Mouse (Mus musculus): ENCODE measurements at regions not wholly inside any gene's neighbourhood (a gene's known extent, or its start where the extent isn't known, plus 50 kb on each side); places are given as distances from the start of the nearest gene placed in this dataset.

DNA sequence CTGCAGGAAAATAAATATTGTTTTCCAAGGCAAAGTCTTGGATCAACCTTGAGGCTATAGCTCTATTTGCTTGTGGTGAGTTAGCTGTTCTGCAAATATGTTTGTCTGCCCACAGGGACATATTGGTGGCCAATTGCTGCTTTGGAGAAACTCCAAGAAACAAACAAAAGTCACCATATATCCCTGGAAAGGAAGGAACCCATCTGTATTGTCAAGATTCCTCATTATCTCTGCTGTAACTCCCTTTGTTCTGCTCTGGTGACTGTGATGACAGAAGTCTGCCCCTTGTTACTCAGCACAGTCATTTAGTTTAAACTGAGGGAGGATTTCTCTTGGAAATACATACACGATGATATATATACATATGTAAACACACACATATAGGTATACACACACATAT is 123.3 kb upstream of the Nr5a2 start:
- no peak overlapping the region for H3K27ac ChIP-seq (ENCODE audit: low read length)
- H3K4me3 ChIP-seq (ENCODE audit: low read depth, low read length) = no peak overlapping the region
- no peaks in the 10 kb centered on the region for H3K9me3 ChIP-seq (replicated peaks; ENCODE audit: control insufficient read depth, low read length, poor library complexity, severe bottlenecking)
- no peak for ATAC-seq
- H3K9ac ChIP-seq (ENCODE audit: low read depth, low read length) = no peak overlapping the region
- H3K27me3 ChIP-seq (ENCODE audit: control insufficient read depth, insufficient read depth, low read depth, low read length) = no peaks in the 10 kb centered on the region
- H3K36me3 ChIP-seq (ENCODE audit: control insufficient read depth, insufficient read depth, low read length) = no peaks in the 10 kb centered on the region
- H3K4me2 ChIP-seq (ENCODE audit: low read length) = no peak overlapping the region
- no peaks in the 10 kb centered on the region for H3K4me1 ChIP-seq (ENCODE audit: control insufficient read depth, insufficient read depth, low read length)
- 70% methylated on average over 1 of the region's 1 CpGs for WGBS

- WGBS = 87% methylated on average over 11 of the region's 11 CpGs
- H3K9me3 ChIP-seq (replicated peaks; ENCODE audit: control insufficient read depth, low read length, poor library complexity, severe bottlenecking) = no peaks in the 10 kb centered on the region
- ATAC-seq = no peak
- H3K4me2 ChIP-seq (ENCODE audit: low read length) = no peak overlapping the region
- no peaks in the 10 kb centered on the region for H3K27me3 ChIP-seq (ENCODE audit: control insufficient read depth, insufficient read depth, low read depth, low read length)
- H3K36me3 ChIP-seq (ENCODE audit: control insufficient read depth, insufficient read depth, low read length) = no peaks in the 10 kb centered on the region
- H3K4me1 ChIP-seq (ENCODE audit: control insufficient read depth, insufficient read depth, low read length) = 0 out of 2 replicates have a peak, but pooled peaks cover 4% of the 10 kb centered on the region
- no peak overlapping the region for H3K4me3 ChIP-seq (ENCODE audit: low read depth, low read length)
- H3K27ac ChIP-seq (ENCODE audit: low read length) = no peak overlapping the region
- H3K9ac ChIP-seq (ENCODE audit: low read depth, low read length) = no peak overlapping the region
Measured at GRCm38 (mm10) chr1:137079401-137080003, 119.3 kb upstream of the Nr5a2 start.

DNA sequence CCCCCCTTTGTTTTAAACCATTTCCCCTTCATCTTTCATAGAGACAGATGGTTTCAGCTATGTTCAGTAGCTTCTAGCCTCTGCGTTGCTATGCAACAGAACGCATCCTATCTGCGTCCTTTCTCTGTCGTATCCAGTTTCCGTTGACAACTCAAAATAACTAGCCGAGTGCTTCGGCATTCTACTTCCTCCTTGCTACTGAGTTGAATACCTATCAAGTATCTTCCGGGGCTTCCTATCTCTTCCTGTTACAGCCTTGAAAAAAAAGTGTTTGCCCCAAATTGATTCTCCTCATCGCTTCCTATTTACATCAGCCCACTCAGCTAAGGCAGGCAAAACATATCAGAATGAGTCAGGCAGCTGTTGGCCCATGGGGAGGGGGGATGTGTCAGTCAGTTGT is 114.5 kb upstream of the Nr5a2 start:
- H3K4me2 ChIP-seq (ENCODE audit: low read length) = peak overlapping the region; percentile 47
- H3K4me3 ChIP-seq (ENCODE audit: low read depth, low read length) = no peak overlapping the region
- H3K4me1 ChIP-seq (ENCODE audit: control insufficient read depth, insufficient read depth, low read length) = 0 out of 2 replicates have a peak, but pooled peaks cover 4% of the 10 kb centered on the region
- no peaks in the 10 kb centered on the region for H3K36me3 ChIP-seq (ENCODE audit: control insufficient read depth, insufficient read depth, low read length)
- no peak overlapping the region for H3K27ac ChIP-seq (ENCODE audit: low read length)
- no peak overlapping the region for H3K9ac ChIP-seq (ENCODE audit: low read depth, low read length)
- no peaks in the 10 kb centered on the region for H3K27me3 ChIP-seq (ENCODE audit: control insufficient read depth, insufficient read depth, low read depth, low read length)
- no peaks in the 10 kb centered on the region for H3K9me3 ChIP-seq (replicated peaks; ENCODE audit: control insufficient read depth, low read length, poor library complexity, severe bottlenecking)
- ATAC-seq = peak; percentile 92
- 40% methylated on average over 9 of the region's 9 CpGs for WGBS

DNA sequence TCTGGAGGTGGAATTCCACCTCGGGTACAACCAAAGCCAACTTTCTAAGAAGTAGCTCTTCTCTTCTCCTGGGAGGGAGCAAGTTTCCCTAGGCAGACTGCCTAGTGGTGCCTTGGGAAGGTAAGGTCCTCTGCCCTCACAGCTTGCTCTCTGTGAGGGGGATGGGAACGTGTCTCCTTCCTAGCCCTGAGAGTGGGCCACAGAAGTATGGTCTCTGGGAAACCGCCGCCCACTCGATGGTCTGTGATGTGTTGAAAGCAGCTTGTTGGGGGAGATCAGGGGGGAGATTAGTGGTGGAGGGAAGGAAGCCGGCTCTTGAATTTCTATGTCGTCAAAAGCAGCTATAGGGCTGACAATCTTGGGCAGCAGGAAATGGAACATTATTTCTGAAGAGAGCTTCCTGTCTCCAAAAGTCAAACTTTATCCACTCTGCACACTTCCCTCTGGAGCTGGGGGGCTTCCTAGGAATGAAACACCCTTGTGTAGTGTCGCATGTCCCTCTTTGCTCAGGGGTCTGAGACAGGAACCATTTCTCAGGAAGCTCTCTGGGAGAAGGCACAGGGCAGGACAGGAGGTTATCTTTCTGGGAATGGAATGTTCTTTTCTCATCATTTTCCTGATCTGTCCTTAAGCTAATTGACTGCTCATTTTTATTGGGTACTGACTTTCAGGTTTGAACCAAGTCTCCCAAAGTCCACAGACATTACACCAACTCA is 113.8 kb upstream of the Nr5a2 start:
- WGBS = 74% methylated on average over 8 of the region's 8 CpGs
- H3K27ac ChIP-seq (ENCODE audit: low read length) = peak overlapping the region; percentile 38; the same call in 1 of the 2 replicates

DNA sequence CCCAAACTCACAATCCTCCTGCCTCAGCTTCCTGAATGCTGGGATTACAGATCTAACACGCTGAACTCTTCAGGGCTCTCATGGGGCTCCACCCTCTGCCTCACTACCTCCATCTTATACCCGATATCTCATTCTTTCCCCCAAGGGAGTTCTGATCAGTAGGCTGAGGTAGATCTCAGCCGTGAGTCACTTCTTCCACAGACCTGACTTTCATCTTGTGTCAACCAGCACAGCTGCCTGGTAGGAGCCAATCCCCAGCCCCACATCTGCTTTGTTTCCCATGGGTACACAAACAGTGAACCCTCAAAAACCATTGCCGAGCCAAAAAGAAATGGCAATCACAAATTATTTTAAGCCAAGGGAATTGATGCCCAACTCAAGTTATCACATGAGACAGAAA is 100.7 kb upstream of the Nr5a2 start:
- Histone ChIP-seq H3K4me3 (ENCODE audit: low read depth, low read length) (no peak overlapping the region), H3K27me3 (ENCODE audit: control insufficient read depth, insufficient read depth, low read depth, low read length) (no peaks in the 10 kb centered on the region), H3K4me1 (ENCODE audit: control insufficient read depth, insufficient read depth, low read length) (no peaks in the 10 kb centered on the region), H3K4me2 (ENCODE audit: low read length) (no peak overlapping the region), H3K27ac (ENCODE audit: low read length) (no peak overlapping the region), H3K9ac (ENCODE audit: low read depth, low read length) (no peak overlapping the region), H3K36me3 (ENCODE audit: control insufficient read depth, insufficient read depth, low read length) (no peaks in the 10 kb centered on the region), H3K9me3 (replicated peaks; ENCODE audit: control insufficient read depth, low read length, poor library complexity, severe bottlenecking) (no peaks in the 10 kb centered on the region)
- WGBS = 90% methylated on average over 4 of the region's 4 CpGs
- no peak for ATAC-seq

More for the DNA sequence above, 113.8 kb upstream of the Nr5a2 start:
- no peak for ATAC-seq
- Histone ChIP-seq H3K9me3 (replicated peaks; ENCODE audit: control insufficient read depth, low read length, poor library complexity, severe bottlenecking) (no peaks in the 10 kb centered on the region), H3K4me1 (ENCODE audit: control insufficient read depth, insufficient read depth, low read length) (0 out of 2 replicates have a peak, but pooled peaks cover 4% of the 10 kb centered on the region), H3K36me3 (ENCODE audit: control insufficient read depth, insufficient read depth, low read length) (no peaks in the 10 kb centered on the region), H3K27me3 (ENCODE audit: control insufficient read depth, insufficient read depth, low read depth, low read length) (no peaks in the 10 kb centered on the region), H3K4me3 (ENCODE audit: low read depth, low read length) (no peak overlapping the region), H3K9ac (ENCODE audit: low read depth, low read length) (no peak overlapping the region), H3K4me2 (ENCODE audit: low read length) (no peak overlapping the region)

DNA sequence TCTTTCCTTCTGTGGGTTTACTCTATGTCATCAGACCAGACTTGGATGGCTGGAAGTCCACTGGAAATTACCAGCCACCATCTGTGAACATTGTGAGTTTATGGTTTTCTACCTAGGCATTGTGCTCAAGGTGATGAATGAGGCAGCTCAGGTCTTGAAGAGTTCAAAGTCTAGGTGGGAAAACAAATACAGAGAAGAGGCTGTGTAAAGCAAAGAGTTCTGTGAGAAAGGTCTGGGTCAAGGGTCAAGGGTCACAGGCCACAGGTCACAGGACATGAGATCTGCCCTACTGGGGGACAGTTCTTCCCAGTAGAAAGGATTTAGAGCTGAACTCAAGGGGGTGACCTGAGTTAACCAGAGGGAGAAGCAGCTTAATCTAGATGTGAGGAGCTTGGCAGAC is 92.9 kb upstream of the Nr5a2 start:
- Histone ChIP-seq H3K27ac (ENCODE audit: low read length) (no peak overlapping the region), H3K4me1 (ENCODE audit: control insufficient read depth, insufficient read depth, low read length) (no peaks in the 10 kb centered on the region), H3K27me3 (ENCODE audit: control insufficient read depth, insufficient read depth, low read depth, low read length) (no peaks in the 10 kb centered on the region), H3K4me2 (ENCODE audit: low read length) (no peak overlapping the region), H3K4me3 (ENCODE audit: low read depth, low read length) (no peak overlapping the region), H3K36me3 (ENCODE audit: control insufficient read depth, insufficient read depth, low read length) (no peaks in the 10 kb centered on the region), H3K9me3 (replicated peaks; ENCODE audit: control insufficient read depth, low read length, poor library complexity, severe bottlenecking) (no peaks in the 10 kb centered on the region), H3K9ac (ENCODE audit: low read depth, low read length) (no peak overlapping the region)
- no peak for ATAC-seq

DNA sequence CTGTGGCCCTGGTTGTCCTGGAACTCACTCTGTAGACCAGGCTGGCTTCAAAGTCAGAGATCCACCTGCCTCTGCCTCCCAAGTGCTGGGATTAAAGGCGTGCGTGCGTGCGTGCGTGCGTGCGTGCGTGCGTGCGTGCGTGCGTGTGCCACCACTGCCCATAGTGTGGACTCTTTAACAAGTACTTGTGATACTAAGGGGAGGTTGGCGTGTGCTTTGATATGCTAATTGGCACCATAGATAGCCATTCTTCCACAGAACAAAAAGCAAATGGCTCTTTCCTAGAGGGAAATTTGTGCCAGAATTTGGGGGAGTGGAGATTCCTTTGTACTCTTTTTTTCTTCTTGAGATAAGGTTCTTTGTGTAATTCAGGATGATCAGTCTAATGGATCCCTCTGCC is 91.3 kb upstream of the Nr5a2 start:
- H3K27ac ChIP-seq (ENCODE audit: low read length) = no peak overlapping the region
- no peaks in the 10 kb centered on the region for H3K36me3 ChIP-seq (ENCODE audit: control insufficient read depth, insufficient read depth, low read length)
- no peaks in the 10 kb centered on the region for H3K27me3 ChIP-seq (ENCODE audit: control insufficient read depth, insufficient read depth, low read depth, low read length)
- no peak overlapping the region for H3K4me3 ChIP-seq (ENCODE audit: low read depth, low read length)
- no peak overlapping the region for H3K4me2 ChIP-seq (ENCODE audit: low read length)
- H3K4me1 ChIP-seq (ENCODE audit: control insufficient read depth, insufficient read depth, low read length) = no peaks in the 10 kb centered on the region
- no peak overlapping the region for H3K9ac ChIP-seq (ENCODE audit: low read depth, low read length)
- WGBS = 84% methylated on average over 13 of the region's 13 CpGs
- no peaks in the 10 kb centered on the region for H3K9me3 ChIP-seq (replicated peaks; ENCODE audit: control insufficient read depth, low read length, poor library complexity, severe bottlenecking)
- ATAC-seq = no peak

DNA sequence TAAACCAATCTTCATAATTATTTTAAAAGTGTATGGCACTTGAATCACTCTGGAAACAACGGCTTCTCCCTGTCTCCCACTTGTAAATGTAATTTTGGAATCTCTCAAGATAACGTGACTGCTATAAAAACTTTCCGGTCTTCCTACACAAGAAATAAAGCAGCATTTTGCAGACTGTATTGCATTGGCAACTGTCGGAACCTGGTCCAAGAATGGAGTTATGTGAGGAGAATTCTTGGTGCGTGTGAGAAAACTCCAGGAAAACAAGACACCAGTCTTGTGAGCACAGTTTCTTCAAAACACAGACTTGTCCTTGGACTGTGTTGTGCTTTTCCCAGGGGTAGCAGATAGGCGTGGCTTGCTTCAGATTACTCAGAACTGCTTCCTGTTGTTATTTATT is 83.8 kb upstream of the Nr5a2 start:
- Histone ChIP-seq H3K27me3 (ENCODE audit: control insufficient read depth, insufficient read depth, low read depth, low read length) (no peaks in the 10 kb centered on the region), H3K36me3 (ENCODE audit: control insufficient read depth, insufficient read depth, low read length) (no peaks in the 10 kb centered on the region), H3K9me3 (replicated peaks; ENCODE audit: control insufficient read depth, low read length, poor library complexity, severe bottlenecking) (no peaks in the 10 kb centered on the region), H3K4me2 (ENCODE audit: low read length) (no peak overlapping the region), H3K27ac (ENCODE audit: low read length) (no peak overlapping the region), H3K9ac (ENCODE audit: low read depth, low read length) (no peak overlapping the region), H3K4me1 (ENCODE audit: control insufficient read depth, insufficient read depth, low read length) (no peaks in the 10 kb centered on the region), H3K4me3 (ENCODE audit: low read depth, low read length) (no peak overlapping the region)
- 89% methylated on average over 6 of the region's 6 CpGs for WGBS
- ATAC-seq = no peak

DNA sequence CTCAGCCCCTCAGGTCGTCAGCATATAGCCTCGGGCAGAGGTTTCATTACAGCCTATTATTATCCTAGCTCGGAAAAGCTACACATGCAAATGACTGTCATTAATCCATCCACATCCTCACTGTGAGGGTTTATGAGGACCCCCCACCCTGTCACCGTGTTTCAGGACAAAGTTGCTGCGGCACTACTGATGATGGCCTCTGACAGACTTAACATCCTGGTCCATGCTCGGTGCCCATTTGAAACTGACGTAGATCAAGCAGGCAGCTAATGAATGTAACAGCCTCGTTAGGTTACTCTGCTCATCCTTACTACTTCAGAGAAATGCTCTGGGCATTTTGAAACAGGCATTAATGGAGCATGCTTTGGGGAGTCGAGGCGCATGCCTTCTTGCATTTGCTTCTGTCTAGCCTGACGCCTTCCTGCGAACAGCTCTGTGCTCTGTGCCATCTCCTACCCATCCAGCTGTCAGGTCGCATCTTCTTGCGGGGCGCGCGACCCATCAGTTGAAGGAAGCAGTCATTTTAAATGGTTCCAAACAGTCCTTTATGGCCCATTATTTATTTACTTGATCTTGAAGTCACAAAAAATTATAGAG is 82.3 kb upstream of the Nr5a2 start:
- no peak overlapping the region for H3K9ac ChIP-seq (ENCODE audit: low read depth, low read length)
- H3K4me1 ChIP-seq (ENCODE audit: control insufficient read depth, insufficient read depth, low read length) = no peaks in the 10 kb centered on the region
- peak; percentile 75 for ATAC-seq
- WGBS = 62% methylated on average over 17 of the region's 17 CpGs
- H3K4me2 ChIP-seq (ENCODE audit: low read length) = no peak overlapping the region
- H3K9me3 ChIP-seq (replicated peaks; ENCODE audit: control insufficient read depth, low read length, poor library complexity, severe bottlenecking) = no peaks in the 10 kb centered on the region
- H3K36me3 ChIP-seq (ENCODE audit: control insufficient read depth, insufficient read depth, low read length) = no peaks in the 10 kb centered on the region
- no peak overlapping the region for H3K27ac ChIP-seq (ENCODE audit: low read length)
- no peak overlapping the region for H3K4me3 ChIP-seq (ENCODE audit: low read depth, low read length)
- H3K27me3 ChIP-seq (ENCODE audit: control insufficient read depth, insufficient read depth, low read depth, low read length) = no peaks in the 10 kb centered on the region
